Mouse (Mus musculus) ovary, postnatal 10 days (tissue): Measurements from ENCODE around the gene Pdcd6ip.
"Not testable (repeated sequence)": the region's sequence is repeated elsewhere in the genome, so short reads cannot be mapped to it uniquely, and the experiment has no call there.

ENCODE experiments used
- DNase-seq: peaks from one replicate; pipeline ENCODE4 v3.0.0; 2022; ENCODE audit warnings: low spot score

Gene Pdcd6ip

DNA sequence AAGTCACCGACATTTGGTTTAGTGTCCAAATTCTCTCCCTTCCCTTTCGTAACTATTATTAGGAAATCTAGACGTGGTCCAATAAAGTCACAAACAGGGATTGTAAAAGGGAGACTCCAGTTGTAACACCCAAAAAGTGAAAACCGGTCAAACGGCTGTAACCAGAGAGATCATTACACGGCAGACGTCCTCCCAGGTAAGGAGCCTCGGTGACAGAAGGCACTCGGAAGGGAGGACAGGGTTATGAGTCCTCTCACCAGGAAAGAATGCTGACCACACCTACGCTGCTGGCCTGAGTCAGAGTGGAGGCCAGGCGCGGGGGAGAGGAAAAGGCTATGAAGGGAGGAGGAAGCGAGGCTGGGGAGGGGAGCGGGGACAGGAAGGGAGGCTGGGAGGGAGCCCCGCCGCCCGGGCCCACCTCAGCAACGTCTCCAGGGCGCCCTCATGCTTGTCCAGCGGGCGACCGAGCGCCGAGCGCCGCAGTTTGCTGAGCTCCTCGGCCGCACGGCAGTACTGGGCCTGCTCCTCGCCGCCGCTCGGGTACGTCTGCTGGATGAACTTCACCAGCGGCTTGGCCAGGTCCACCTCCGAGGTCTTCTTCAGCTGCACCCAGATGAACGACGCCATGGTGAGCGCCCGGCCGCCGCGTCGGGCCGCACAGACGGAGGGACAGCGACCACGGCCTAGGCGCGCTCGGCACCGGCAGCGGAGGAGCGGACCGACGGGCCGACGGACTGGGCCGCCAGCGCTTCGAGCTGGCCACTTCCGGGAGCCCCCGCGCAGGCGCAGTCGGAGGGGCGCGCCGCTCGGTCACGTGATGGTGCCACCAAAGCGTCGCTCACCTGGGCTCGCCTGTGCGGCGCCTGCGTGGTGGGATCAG lies at the start of gene Pdcd6ip:
Gene Pdcd6ip (minus strand): TSS at position 779 of the 880 bp plus-strand sequence.
- peak; percentile 82 for DNase-seq

DNA sequence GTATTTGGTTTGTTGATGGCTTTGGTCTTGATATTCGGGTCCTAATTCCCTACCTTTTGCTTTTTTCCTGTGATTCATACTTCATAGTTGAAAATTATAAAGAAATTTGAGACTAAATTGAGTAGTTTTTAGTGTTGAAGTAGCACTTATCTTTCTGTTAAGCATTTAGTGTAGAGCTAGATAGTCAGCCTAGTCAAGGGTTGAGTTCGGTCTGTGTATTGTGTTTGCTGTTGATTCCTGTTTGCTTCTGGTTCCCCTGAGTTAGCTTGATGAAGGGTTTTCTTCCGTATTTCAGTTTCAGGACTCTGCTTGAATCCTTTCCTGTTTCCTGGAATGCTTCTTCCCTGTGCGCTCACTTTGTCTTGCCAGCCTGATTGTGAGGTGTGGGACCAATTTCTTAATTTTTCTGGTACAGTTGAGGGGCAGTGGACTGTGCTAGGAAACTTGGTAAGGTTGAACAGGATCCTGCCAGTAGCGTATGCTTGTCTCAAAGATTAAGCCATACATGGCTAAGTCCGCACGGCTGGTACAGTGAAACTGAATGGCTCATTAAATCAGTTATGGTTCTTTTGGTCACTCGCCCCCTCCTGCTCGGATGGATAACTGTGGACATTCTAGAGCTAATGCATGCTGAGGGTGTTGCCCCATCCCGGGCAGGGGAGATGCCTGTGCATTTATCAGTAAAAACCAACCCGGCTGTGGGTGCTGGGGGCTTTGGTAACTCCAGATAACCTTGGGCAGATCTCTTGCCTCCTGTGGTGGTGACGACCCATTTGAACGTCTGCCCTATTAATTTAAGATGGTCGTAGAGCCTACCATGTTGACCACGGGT lies 48.0 kb upstream of the Pdcd6ip start:
- no peak for DNase-seq

DNA sequence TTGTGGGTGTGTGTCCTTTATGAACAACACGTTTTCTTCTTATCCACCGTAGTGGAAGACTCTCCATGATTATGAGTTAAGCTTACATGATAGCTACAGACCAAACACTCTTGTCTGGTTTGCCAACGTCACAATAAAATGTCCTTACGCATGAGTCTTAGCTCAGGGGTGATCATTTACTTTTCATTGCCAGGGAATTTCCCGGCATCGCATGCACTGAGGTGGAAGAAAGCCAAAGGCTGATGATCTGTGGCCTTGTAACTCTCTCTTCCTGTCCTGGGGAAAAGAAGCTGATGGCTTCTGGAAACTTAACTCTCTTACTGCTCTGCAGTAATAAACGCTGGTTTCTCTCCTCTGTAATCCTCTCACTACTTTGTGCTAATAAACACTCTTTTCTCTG lies 41.3 kb upstream of the Pdcd6ip start:
- DNase-seq = no peak

DNA sequence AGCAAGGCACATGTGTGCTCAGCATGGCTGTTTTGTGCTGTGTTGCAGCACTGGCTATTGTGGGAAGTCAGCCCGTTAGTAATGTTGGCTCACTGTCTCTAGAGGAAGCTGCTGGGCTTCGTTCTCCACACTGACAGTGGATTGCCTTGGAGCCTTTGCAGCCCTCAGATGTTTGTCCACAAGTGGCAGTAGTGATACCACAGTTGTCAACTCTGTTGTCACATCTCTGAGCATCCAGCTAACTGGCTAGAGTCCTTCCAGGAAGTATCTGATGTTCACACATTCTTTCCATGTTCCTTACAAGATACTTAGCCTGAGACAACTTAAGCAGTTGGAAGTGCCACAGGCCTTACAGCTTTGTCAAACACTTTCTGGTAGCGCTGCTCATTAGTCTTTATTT lies 35.2 kb upstream of the Pdcd6ip start:
- DNase-seq = no peak

DNA sequence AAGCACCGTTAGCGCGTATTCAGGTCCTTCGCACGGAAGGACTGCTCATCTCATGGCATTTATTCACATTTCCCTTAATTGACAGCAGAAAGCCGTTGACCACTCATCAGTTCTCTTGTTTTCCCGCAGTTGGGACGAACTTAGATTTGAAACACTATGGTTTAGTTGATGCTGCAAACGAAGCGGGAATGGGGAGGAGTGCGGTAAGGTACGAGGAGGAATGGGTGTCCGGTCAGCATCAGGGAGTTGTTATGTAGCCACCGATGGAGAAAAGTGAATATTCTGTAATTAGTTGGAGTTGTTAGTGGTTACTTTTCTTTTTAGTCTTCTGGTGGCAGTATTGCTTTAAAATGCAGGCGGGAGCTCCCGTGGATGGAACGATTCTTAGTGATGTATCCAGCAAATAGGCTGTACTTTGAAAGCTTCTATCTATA lies 34.3 kb upstream of the Pdcd6ip start:
- no peak for DNase-seq

DNA sequence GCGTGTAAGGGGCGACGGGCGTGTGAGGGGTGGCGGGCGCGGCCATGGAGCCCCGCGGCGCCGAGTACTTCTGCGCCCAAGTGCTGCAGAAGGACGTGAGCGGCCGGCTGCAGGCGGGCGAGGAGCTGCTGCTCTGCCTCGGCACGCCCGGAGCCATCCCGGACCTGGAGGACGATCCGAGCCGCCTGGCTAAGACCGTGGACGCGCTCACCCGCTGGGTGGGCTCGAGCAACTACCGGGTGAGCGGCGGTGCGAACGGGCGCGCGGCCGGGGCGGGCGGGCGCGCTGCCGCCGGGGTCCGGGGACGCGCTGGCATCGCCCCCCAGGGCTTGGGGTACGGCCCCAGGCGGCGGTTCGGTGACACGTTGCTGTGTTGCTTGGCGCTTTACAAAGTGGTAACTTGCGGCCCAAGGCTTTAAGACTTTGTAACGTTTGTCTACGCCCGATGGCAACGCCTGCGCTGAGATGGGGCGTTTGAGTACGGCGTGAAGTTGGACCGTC lies 33.6 kb upstream of the Pdcd6ip start:
- DNase-seq = no peak

DNA sequence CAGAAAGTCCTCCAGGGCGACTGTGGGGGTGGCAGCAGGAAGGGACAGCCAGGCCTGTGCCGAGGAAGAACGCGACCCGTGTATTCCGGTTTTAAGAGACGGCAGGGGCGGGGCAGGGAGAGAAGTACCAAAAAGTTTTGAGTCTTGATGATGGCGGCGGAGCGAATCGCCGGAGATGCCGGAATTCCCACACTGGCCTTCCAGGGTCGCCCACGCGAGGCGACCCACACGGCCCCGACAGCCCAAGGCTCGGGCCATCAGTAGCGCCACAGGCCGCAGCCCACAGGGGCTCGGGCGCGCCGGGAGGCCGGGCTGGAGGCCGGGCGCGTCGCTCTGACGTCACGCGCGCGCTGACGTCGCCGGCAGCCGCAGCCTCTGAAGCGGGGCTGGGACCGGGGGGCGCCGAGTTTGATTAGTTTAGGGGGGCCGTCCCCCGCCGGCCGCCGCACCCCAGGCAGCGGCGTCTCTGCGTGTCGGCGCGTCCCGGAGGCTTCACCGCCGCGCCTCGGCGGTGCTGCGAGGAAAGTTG lies 33.1 kb upstream of the Pdcd6ip start, which contains the start of gene Clasp2:
Gene Clasp2 (plus strand): TSS at position 366 of the 529 bp plus-strand sequence.
- peak; percentile 65 for DNase-seq

DNA sequence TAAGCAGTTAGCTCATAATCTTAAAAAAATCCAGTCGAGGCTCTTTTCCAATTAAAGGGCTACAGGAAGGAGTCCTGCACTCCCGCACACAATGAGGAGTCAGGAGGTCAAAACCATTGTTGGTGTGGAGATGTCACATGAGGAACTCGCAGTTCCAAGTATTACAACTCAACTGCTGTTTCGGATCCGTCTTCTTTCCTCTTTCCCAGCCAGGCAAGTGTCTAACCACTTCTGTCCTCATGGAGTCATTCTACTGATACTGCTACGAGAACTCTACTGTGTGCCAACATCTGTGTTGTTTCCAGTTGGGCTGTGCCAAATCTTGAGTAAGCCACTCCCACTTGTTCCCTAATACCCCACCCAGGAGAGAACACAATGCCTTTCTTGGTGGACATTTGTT lies 30.9 kb upstream of the Pdcd6ip start:
- no peak for DNase-seq

DNA sequence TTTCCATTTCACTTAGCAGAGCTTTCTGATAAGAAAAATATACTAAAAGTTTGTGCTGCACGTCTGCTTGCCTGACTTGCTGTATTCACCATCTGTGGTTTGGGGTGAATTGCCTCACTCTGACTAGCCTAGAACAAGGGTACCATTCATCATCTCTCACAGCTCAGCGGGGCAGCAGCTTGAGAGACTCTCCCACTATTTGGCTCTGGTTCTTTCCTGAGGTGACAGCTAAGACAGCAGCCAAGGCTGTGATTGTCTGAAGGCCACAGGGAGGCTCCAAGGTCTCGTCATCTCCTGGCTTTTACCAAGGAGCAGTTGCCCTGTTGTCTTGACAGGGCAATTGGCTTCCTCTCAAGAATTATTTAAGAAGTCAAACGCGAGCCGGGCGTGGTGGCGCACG lies 30.0 kb upstream of the Pdcd6ip start:
- DNase-seq = no peak

DNA sequence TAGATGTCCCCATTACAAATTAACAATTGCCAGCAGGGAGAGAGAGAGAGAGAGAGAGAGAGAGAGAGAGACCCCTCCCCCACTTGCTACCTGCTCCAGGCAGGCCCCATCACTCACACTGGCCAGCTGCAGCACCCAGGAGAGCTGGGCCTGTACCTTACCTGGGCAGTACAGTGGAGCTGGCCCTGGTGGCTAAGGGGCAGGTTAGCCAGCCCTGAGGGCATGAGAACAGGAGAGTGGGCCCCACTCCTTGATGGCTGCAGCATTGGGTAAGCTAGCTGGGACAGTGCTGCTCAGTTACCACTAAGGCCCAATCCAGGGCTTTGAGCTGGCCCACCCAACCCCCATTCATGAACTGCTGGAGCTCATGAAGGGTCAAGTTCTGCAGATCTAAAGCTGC lies 27.9 kb upstream of the Pdcd6ip start:
- no peak for DNase-seq

DNA sequence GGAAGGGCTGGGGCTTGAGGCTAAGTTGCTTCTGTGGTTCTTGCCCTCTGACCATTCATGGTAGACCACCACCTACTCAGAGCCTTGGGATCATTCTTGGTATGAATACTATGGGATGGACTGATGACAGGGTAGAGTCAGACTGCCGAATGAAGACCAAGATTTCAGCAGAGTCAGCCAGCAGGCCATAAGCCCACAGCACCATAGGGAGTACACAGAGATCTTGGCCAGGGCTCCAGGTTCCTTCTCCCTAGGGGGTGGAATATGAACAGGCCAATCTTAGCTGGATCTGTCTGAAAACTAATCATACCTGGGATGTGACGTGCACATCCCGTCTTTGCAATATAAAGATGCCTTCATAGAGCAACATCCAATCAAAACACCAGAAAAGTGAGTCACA lies 23.5 kb upstream of the Pdcd6ip start:
- DNase-seq = no peak

DNA sequence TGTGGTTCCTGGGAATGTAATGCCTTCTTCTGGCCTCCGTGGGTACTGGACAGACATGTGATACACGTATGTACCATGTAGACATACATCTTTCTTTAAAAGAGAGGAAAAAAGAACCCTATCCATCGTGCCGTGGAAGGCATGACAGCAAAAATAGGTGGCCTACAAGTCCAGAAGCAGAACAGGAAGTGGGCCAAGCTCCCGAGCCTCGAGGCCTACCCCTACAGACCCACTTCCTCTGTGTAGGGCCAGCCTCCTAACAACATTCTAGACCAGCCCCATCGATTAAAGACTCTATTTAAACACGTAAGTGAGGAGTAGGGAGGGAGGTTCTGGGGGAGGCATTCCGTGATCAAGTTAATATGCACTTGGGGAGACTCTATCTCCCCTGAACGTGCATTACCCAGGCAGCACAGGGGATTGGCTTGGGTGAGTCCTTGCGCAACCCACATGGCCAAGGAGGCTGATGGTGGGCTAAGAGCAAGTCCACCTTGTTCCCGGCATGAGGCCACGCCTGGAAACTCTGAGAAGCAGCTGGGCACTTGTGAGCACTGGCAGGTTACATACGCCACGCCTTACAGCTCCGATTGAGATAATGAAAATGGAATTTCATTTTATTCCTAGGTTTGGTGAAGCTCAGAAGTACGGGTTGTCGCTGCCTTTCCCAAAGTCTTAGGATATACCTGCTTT lies 19.1 kb upstream of the Pdcd6ip start:
- DNase-seq = no peak

DNA sequence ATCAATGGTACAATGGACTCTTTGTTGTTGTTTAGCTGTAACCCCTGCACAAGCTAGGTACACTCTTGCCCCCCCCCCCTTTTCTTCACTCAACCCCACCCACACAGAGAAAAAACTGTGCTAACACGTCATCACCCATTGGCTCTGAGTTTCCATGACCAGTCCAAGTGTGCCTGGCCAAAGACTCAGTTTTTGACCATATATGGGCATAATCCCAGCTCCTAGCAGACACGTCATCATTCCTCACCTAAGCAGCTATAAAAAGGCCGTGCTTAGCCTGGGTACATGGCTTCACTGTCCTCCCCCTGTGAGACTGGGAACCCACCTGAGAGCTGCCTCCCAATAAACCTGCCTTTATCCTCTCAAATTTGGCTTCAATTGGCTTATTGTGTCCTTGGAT lies 18.1 kb upstream of the Pdcd6ip start:
- no peak for DNase-seq

DNA sequence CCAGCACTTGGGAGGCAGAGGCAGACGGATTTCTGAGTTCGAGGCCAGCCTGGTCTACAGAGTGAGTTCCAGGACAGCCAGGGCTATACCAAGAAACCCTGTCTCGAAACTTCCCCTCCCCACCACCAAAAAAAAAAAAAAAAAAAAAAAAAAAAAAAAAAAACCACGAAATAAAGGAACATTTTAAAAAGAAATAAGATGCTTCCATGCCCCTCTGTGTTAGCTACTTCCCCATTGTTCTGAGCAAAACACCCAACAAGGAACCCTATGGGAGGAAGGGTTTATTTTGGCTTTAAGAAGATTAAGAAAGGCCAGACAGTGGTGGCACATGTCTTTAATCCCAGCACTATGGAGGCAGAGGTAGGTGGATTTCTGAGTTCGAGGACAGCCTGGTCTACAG lies 17.6 kb upstream of the Pdcd6ip start:
- not testable (repeated sequence) for DNase-seq

DNA sequence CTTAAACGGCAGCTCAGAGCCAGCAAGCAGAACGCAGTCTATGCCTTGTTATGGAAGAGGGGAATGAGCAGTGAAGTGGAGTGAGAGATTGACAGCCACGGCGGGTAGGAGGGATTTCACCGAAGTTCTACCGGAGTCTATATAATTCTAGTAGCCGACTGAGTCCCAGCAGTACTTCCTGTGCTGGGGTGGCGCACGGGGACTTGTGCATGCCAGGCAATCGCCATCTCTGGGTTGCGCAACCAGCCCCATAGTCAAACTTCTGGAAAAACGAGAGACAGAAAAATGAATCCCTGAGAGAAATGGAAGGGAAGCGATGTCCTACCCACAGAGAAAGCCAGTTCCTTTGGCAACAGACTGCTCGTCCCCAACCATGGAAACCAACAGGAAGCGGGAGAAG lies 16.6 kb upstream of the Pdcd6ip start:
- DNase-seq = no peak

DNA sequence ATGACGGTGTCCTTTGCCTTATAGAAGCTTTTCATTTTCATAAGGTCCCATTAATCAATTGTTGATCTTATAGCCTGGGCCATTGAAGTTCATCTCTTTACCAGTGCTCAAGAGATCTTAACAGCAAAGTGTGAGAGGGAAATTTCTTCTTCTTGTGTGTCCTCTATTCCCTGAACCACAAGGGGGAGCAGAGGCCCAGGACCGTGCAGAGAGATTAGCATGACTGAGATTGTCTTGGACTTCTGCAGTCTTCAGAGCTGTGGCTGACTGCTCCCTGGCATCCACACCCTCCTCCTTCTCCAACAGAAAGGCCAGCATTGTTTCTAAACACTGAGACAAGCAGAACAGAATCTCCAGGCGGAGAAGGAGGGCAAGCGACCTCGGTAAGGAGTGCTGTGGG lies 11.0 kb upstream of the Pdcd6ip start:
- no peak for DNase-seq

DNA sequence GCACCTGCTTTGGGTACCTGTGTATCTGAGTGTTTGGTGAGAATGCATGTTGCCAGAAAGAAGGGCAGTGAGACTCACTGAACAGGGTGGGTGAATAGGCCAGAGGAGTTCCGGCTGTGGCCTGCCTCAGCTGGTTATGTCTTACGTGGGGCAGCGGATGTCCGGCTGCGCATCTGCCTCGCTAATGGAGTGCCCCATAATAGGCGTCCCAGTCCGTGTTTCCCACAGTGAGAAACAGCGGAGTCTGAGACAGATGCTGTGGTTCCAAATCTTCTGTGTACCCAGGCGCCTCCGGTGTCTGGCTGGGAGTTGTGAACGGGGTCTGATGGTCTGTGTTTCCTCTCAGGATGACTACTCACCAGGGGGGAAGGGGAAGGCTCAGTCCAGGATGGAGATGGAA lies 2.8 kb upstream of the Pdcd6ip start:
- no peak for DNase-seq

DNA sequence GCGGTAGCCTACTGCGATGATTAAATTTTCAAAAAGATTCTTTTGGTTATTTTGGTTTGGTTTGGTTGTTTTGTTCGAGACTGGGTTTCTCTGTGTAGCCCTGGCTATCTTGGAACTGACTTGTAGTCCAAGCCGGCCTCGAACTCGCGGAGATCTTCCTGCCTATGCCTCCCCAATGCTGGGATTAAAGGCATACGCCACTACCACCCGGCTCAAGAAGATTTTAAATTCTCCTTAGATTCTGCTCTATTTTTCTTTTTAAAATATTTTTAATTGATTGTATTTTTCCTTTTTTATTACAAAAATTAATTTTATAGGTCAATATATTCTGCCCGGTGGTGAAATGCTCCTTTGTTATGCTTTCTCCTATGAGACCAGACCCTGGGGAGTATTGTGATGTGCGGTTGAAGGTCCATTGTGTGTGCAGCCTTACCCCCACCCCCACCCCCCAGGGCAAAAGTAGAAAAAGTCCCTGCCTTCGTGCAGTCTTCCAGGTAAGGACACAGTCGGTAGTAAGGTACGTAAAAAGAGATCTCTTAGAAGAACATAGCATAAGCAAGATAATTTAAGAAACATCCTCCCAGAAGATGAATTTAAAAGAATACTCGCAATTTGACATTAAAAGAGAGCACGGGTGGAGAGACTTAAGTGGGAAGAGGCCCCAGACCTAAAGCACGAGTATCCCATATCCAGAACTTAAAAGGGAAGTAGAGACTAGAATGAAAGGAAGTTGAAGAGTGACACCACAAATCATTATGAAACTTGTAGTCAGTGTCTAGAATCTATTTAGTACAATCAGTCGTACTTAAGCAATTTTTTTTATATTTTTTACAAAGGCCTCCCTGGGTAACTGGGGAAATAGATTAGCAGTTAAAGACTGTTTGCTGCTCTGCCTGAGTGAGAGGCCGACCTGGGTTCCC lies 562 bp upstream of the Pdcd6ip start:
- DNase-seq = no peak

DNA sequence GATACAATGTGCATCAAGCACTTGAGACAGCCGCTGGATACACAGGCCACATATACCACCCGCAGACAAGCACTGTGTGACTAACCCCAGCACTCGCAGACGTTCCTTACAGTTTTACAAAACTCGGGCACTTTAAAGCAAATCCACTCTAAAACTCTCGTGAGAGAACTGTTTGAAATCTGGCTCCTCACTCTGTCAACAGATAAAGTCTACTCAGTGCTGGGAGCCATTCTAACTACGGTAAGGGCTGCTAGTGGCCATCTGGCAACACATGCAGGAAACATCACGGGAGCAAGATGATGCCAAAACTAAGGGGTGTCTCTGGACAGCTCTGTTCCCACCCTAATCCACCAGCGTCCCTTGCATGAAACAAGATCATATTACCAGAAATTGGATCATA lies 1.2 kb downstream of the Pdcd6ip start:
- DNase-seq = no peak

DNA sequence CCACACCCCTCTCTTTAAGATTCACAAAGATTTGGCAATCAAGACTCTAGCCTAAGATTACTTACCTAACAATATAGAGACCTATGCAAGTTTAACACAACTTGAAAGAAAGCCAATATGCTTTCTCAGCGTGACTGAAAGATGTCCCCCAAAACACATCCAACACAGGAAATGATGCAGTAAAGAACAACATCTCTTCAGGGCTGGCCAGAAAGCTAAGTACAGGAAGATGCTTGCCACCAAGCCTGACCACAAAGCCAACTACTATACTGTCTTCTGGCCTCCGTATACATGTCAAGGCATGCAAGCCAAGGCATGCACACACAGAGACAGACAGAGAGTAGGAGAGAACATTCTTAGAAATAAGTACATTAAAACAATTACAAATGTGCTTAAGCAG lies 2.0 kb downstream of the Pdcd6ip start:
- DNase-seq = no peak
